8 mouse cellular contexts compared by ENCODE assay signal in the genomic region with DNA sequence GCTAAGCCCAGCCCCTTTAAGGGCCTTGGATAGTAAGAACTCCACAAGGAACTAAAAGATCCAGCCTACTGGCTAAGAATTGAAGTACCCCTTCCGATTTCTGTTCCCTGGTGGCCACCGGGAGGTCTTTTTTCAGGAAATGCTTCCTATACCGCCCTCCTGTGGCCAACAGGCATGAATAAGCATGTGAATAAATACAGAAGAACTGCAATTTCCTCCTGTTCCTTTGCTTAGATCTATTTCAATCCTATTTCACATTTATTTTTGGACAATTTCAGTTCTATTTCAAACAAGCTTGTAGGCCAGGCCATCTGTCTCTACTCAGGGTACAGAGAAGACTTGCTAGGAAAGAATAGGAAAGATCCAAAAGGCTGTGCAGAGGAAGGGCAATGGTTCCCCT. TPM values are rescaled to one million over a fixed set of nuclear protein-coding genes. Genes with fewer than 3 reads are reported as not detected.
A peak's percentile ranks its signal among the peaks of the same experiment; 100 is the strongest.
DNase-seq lines count a peak whose midpoint lies in the region; ATAC-seq and TF ChIP-seq lines count a peak whose summit lies in the region.
"Had no signal": no experiment of that assay in that cellular context is flagged by ENCODE, and none has a peak within 500 bp of the region (broad histone marks: within the 10 kb centered on the region; RNA-seq: fewer than 3 reads in every experiment).

No protein-coding gene starts in this region.

- DNase-seq in midbrain, embryonic 14.5 days = peak; percentile 55
- peak; percentile 17 for DNase-seq in T-cell, adult 2 months (ENCODE audit: low spot score)
- peak; percentile 60 to 67 for DNase-seq in cerebellum, adult 2 months
- peak; percentile 12 for DNase-seq in heart, adult 8-10 months (ENCODE audit: low spot score)
- peak; percentile 32 for DNase-seq in limb, embryonic 10.5 days (ENCODE audit: low spot score)
- DNase-seq in right cerebral cortex, postnatal 14 days = peak; percentile 61

- no peak overlapping the region for H3K27ac ChIP-seq in midbrain, embryonic 14.5 days (replicated peaks; ENCODE audit: low read depth, low read length)
- no peak overlapping the region for H3K27ac ChIP-seq in midbrain, embryonic 15.5 days
- no peak overlapping the region for H3K27ac ChIP-seq in cerebellum, adult 2 months (ENCODE audit: insufficient read depth, low read length)
- H3K27ac ChIP-seq in limb, embryonic 10.5 days = no peak overlapping the region
- H3K27ac ChIP-seq: liver, embryonic 15.5 days had no signal

- H3K4me2 ChIP-seq in midbrain, embryonic 14.5 days (ENCODE audit: low read length) = no peak overlapping the region
- H3K4me2 ChIP-seq in midbrain, embryonic 15.5 days = no peak overlapping the region
- H3K4me2 ChIP-seq: liver, embryonic 15.5 days had no signal

- no peaks in the 10 kb centered on the region for H3K9me3 ChIP-seq in midbrain, embryonic 14.5 days (ENCODE audit: control insufficient read depth, low read length)
- H3K9me3 ChIP-seq in midbrain, embryonic 15.5 days = no peaks in the 10 kb centered on the region
- H3K9me3 ChIP-seq in limb, embryonic 10.5 days (replicated peaks) = no peaks in the 10 kb centered on the region
- H3K9me3 ChIP-seq: liver, embryonic 15.5 days had no signal

- H3K9ac ChIP-seq in midbrain, embryonic 14.5 days (replicated peaks; ENCODE audit: low read length) = no peak overlapping the region
- no peak overlapping the region for H3K9ac ChIP-seq in midbrain, embryonic 15.5 days
- H3K9ac ChIP-seq: liver, embryonic 15.5 days had no signal

- no peaks in the 10 kb centered on the region for H3K27me3 ChIP-seq in midbrain, embryonic 14.5 days (ENCODE audit: control insufficient read depth, insufficient read depth, low read length)
- H3K27me3 ChIP-seq in midbrain, embryonic 15.5 days (replicated peaks) = no peaks in the 10 kb centered on the region
- no peaks in the 10 kb centered on the region for H3K27me3 ChIP-seq in cerebellum, adult 2 months (ENCODE audit: control insufficient read depth, insufficient read depth, low read length)
- H3K27me3 ChIP-seq in limb, embryonic 10.5 days (ENCODE audit: low read depth, poor library complexity, severe bottlenecking) = peaks cover 56% of the 10 kb centered on the region
- H3K27me3 ChIP-seq: liver, embryonic 15.5 days had no signal

- no peaks in the 10 kb centered on the region for H3K4me1 ChIP-seq in midbrain, embryonic 14.5 days (ENCODE audit: control insufficient read depth, insufficient read depth, low read length)
- no peaks in the 10 kb centered on the region for H3K4me1 ChIP-seq in midbrain, embryonic 15.5 days
- H3K4me1 ChIP-seq in cerebellum, adult 2 months (ENCODE audit: control insufficient read depth, insufficient read depth, low read length) = no peaks in the 10 kb centered on the region
- no peaks in the 10 kb centered on the region for H3K4me1 ChIP-seq in limb, embryonic 10.5 days
- H3K4me1 ChIP-seq: liver, embryonic 15.5 days had no signal

- ATAC-seq in midbrain, embryonic 14.5 days (ENCODE audit: low FRiP score, low TSS enrichment) = no peak
- no peak for ATAC-seq in midbrain, embryonic 15.5 days (replicated peaks)

- no peak overlapping the region for H3K4me3 ChIP-seq in midbrain, embryonic 14.5 days (replicated peaks; ENCODE audit: low read depth, low read length)
- no peak overlapping the region for H3K4me3 ChIP-seq in midbrain, embryonic 15.5 days
- no peak overlapping the region for H3K4me3 ChIP-seq in cerebellum, adult 2 months (replicated peaks; ENCODE audit: insufficient read depth, low read depth, low read length)
- H3K4me3 ChIP-seq in limb, embryonic 10.5 days = no peak overlapping the region
- H3K4me3 ChIP-seq: liver, embryonic 15.5 days had no signal

- WGBS in midbrain, embryonic 14.5 days = 13% methylated on average over 3 of the region's 3 CpGs
- 15% methylated on average over 3 of the region's 3 CpGs for WGBS in midbrain, embryonic 15.5 days
- 0% methylated on average over 3 of the region's 3 CpGs for WGBS in cerebellum, adult 2 months
- WGBS in limb, embryonic 10.5 days = 17% methylated on average over 3 of the region's 3 CpGs

- peak; percentile 53; the same call in 1 of the 2 replicates for TF ChIP-seq CTCF in cerebellum, adult 2 months (IDR thresholded peaks at IDR 0.05; ENCODE audit: borderline replicate concordance, insufficient read depth, low read depth, low read length)

- no peaks in the 10 kb centered on the region for H3K36me3 ChIP-seq in midbrain, embryonic 14.5 days (ENCODE audit: control insufficient read depth, insufficient read depth, low read length)
- H3K36me3 ChIP-seq in midbrain, embryonic 15.5 days (replicated peaks) = no peaks in the 10 kb centered on the region
- H3K36me3 ChIP-seq in limb, embryonic 10.5 days = no peaks in the 10 kb centered on the region
- H3K36me3 ChIP-seq: liver, embryonic 15.5 days had no signal

- TF ChIP-seq POLR2A in cerebellum, adult 2 months (IDR thresholded peaks at IDR 0.05; ENCODE audit: borderline replicate concordance, insufficient read depth, low read length) = no peak

RNA-seq across cellular contexts. Expression of a gene that starts 20.7 kb away (rescaled TPM):
- polyA plus RNA-seq in midbrain, embryonic 14.5 days (2014; fragmentation: Nextera tagmentation; extraction: Ambion mirVana) = 39.4 and 55.1 TPM in 2 replicates
- 47.3 and 50.0 TPM in 2 replicates for polyA plus RNA-seq in midbrain, embryonic 15.5 days (2015; fragmentation: Nextera tagmentation; extraction: Ambion mirVana)
- 106 and 114 TPM in 2 replicates for polyA plus RNA-seq in cerebellum, adult 2 months (2012; rRNA removed)
- total RNA-seq in heart, adult 8-10 months (2022) = 10 to 100 TPM; 13.1 to 23.2 (median 15.3) TPM
- 8.6 and 13.3 TPM in 2 replicates for polyA plus RNA-seq in limb, embryonic 10.5 days (2016; fragmentation: Nextera tagmentation; extraction: Ambion mirVana)

Comparison
In these comparisons a context has a peak if more than half of its experiments do, and no peak if none do; other contexts are left out.
1. DNase-seq: peak in every context shown above with its lines; median percentile 64 in cerebellum, adult 2 months; 61 in right cerebral cortex, postnatal 14 days; 55 in midbrain, embryonic 14.5 days; 32 in limb, embryonic 10.5 days; 17 in T-cell, adult 2 months; 12 in heart, adult 8-10 months.